Mouse (Mus musculus): ENCODE results near the gene Igf1r. TPM values are rescaled to one million over a fixed set of nuclear protein-coding genes. Genes with fewer than 3 reads are reported as not detected.

Igf1r gene
- polyA plus RNA-seq, 1 experiment from 2014 or later, result 16.3 TPM

DNA sequence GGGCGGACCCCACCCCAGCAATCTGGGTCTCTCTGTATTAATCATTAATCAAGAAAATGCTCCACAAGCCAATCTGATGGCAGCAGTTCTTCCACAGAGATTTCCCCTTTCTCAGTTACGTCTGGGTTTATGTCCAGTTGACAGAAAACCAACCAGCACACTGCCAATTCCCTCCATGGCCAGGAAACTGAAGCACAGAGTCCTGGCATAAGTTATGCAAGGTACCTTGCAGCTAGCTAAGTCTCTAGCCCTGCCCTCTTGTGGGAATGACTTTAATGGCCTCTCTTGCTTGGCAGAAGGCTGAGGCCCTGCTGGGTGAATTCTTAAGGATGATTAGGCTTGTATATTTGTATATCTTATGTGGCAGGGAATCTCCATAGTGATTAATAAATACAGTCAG, 67.9 kb downstream of the Igf1r start:
- Histone ChIP-seq H3K36me3 (ENCODE audit: control insufficient read depth, insufficient read depth, low read length) (peaks cover 2% of the 10 kb centered on the region; the same call in 1 of the 2 replicates), H3K9ac (ENCODE audit: low read length) (no peak overlapping the region), H3K4me1 (ENCODE audit: control insufficient read depth, insufficient read depth, low read length) (no peaks in the 10 kb centered on the region; the same call in 1 of the 2 replicates), H3K27me3 (replicated peaks; ENCODE audit: control insufficient read depth, insufficient read depth, low read length) (no peaks in the 10 kb centered on the region), H3K4me3 (ENCODE audit: low read depth, low read length) (no peak overlapping the region), H3K27ac (ENCODE audit: low read depth, low read length) (no peak overlapping the region), H3K9me3 (replicated peaks; ENCODE audit: control insufficient read depth, low read length) (0 out of 2 replicates have a peak, but pooled peaks cover 3% of the 10 kb centered on the region), H3K4me2 (ENCODE audit: low read length) (no peak overlapping the region)
- WGBS, result 93% methylated on average over 2 of the region's 2 CpGs
- DNase-seq (ENCODE audit: low spot score) (no peak), ATAC-seq (no peak)

DNA sequence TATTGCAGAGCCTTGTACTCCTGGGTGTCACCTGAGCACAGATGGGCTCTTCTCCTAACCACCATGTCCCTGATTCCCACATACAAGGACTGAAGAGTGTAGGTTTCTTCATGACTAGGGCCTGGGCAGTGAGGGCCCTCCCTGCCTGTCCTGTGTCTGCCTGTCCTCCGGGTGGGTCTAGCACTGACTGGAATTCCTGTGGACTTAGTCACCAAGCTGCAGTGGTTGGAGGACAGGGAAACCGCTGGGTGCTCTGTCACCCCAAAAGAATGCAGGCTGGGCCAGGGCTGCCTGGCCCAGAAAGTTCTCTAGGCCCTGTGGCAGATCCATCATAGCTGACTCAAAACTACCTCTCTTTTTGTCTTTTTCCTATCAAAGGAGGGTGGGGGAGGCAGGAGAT, 69.1 kb downstream of the Igf1r start:
- no peaks in the 10 kb centered on the region for H3K27me3 ChIP-seq (replicated peaks; ENCODE audit: control insufficient read depth, insufficient read depth, low read length)
- DNase-seq (ENCODE audit: low spot score) (no peak), ATAC-seq (no peak)
- 80% methylated on average over 2 of the region's 2 CpGs for WGBS
- no peak overlapping the region for H3K9ac ChIP-seq (ENCODE audit: low read length)
- H3K4me3 ChIP-seq (ENCODE audit: low read depth, low read length), result no peak overlapping the region
- H3K36me3 ChIP-seq (ENCODE audit: control insufficient read depth, insufficient read depth, low read length), result peaks cover 2% of the 10 kb centered on the region; the same call in 1 of the 2 replicates
- H3K27ac ChIP-seq (ENCODE audit: low read depth, low read length), result no peak overlapping the region
- H3K4me1 ChIP-seq (ENCODE audit: control insufficient read depth, insufficient read depth, low read length), result peaks cover 6% of the 10 kb centered on the region; the same call in 1 of the 2 replicates
- no peak overlapping the region for H3K4me2 ChIP-seq (ENCODE audit: low read length)
- no peaks in the 10 kb centered on the region for H3K9me3 ChIP-seq (replicated peaks; ENCODE audit: control insufficient read depth, low read length)

DNA sequence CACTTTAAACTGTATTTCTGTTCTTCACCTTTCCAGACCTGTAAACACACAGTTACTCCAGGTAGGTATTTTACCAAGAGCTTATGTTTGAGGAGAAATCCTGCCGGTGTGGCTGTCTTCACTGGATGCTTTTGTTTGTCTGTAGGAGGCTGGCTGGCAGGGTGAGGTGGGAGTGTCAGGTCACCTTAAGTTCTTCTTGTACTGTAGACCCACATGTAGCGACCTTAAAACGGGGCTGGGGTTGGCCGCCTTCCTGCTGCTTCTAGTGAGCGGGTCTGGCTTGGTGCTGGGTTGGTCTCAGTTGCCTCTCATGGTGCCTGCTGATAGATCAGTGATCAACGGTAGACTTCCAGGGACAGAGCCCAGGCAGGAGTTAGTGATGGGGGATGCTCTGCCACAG, 69.6 kb downstream of the Igf1r start:
- ATAC-seq (no peak), DNase-seq (ENCODE audit: low spot score) (no peak)
- no peaks in the 10 kb centered on the region for H3K27me3 ChIP-seq (replicated peaks; ENCODE audit: control insufficient read depth, insufficient read depth, low read length)
- peaks cover 6% of the 10 kb centered on the region; the same call in 1 of the 2 replicates for H3K4me1 ChIP-seq (ENCODE audit: control insufficient read depth, insufficient read depth, low read length)
- H3K4me3 ChIP-seq (ENCODE audit: low read depth, low read length), result no peak overlapping the region
- H3K4me2 ChIP-seq (ENCODE audit: low read length), result no peak overlapping the region
- H3K36me3 ChIP-seq (ENCODE audit: control insufficient read depth, insufficient read depth, low read length), result peaks cover 2% of the 10 kb centered on the region; the same call in 1 of the 2 replicates
- 95% methylated on average over 6 of the region's 6 CpGs for WGBS
- no peak overlapping the region for H3K9ac ChIP-seq (ENCODE audit: low read length)
- no peak overlapping the region for H3K27ac ChIP-seq (ENCODE audit: low read depth, low read length)
- no peaks in the 10 kb centered on the region for H3K9me3 ChIP-seq (replicated peaks; ENCODE audit: control insufficient read depth, low read length)

DNA sequence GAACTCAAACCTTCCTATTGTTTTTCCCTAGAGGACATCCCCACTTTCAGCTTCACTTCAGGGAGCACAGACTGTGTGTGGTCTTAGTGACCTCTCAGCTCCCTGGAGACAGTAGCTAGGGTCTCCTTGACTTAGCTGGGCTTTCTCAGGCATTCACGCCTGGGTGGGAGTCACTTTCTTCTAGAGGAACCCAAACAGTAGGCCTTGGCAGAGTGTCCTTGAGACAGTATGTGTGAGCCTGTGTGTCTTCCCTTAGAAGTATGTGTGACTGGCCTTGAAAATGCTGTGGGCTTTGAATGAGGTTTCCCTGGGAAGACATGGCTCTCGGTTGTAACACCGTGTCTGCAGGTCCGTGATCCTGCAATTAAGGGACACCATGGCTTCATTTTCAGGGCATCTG, 71.3 kb downstream of the Igf1r start:
- no peak overlapping the region for H3K4me2 ChIP-seq (ENCODE audit: low read length)
- no peaks in the 10 kb centered on the region for H3K9me3 ChIP-seq (replicated peaks; ENCODE audit: control insufficient read depth, low read length)
- WGBS, result 93% methylated on average over 4 of the region's 4 CpGs
- DNase-seq (ENCODE audit: low spot score) (no peak), ATAC-seq (no peak)
- H3K27me3 ChIP-seq (replicated peaks; ENCODE audit: control insufficient read depth, insufficient read depth, low read length), result no peaks in the 10 kb centered on the region
- H3K9ac ChIP-seq (ENCODE audit: low read length), result no peak overlapping the region
- H3K4me1 ChIP-seq (ENCODE audit: control insufficient read depth, insufficient read depth, low read length), result peaks cover 6% of the 10 kb centered on the region; the same call in 1 of the 2 replicates
- H3K4me3 ChIP-seq (ENCODE audit: low read depth, low read length), result no peak overlapping the region
- H3K27ac ChIP-seq (ENCODE audit: low read depth, low read length), result no peak overlapping the region
- peaks cover 2% of the 10 kb centered on the region; the same call in 1 of the 2 replicates for H3K36me3 ChIP-seq (ENCODE audit: control insufficient read depth, insufficient read depth, low read length)

DNA sequence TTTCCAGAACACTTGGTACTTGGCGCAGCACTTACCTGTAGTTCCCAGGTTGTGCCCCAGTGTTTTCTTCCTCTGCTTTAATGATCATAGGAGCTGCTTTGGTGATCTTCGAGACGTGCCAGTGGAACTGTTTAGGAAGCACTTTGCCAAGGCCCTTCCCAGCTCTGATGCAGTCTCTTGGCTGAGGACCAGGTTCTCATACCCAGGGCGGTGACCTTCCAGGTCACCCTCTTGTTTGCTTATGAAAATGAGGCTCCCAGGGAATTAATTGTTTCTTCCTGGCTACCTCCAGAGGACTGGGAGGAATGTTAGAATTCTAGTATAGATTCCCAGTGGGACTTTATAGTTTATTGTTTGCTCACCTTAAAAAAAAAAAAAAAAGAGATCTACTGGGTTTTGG, 72.0 kb downstream of the Igf1r start:
- Histone ChIP-seq H3K4me1 (ENCODE audit: control insufficient read depth, insufficient read depth, low read length) (peaks cover 8% of the 10 kb centered on the region), H3K9ac (ENCODE audit: low read length) (no peak overlapping the region), H3K4me3 (ENCODE audit: low read depth, low read length) (no peak overlapping the region), H3K4me2 (ENCODE audit: low read length) (no peak overlapping the region), H3K27me3 (replicated peaks; ENCODE audit: control insufficient read depth, insufficient read depth, low read length) (no peaks in the 10 kb centered on the region), H3K36me3 (ENCODE audit: control insufficient read depth, insufficient read depth, low read length) (peaks cover 2% of the 10 kb centered on the region; the same call in 1 of the 2 replicates), H3K9me3 (replicated peaks; ENCODE audit: control insufficient read depth, low read length) (no peaks in the 10 kb centered on the region), H3K27ac (ENCODE audit: low read depth, low read length) (no peak overlapping the region)
- WGBS, result 72% methylated on average over 4 of the region's 4 CpGs
- ATAC-seq (no peak), DNase-seq (ENCODE audit: low spot score) (peak; percentile 41)

DNA sequence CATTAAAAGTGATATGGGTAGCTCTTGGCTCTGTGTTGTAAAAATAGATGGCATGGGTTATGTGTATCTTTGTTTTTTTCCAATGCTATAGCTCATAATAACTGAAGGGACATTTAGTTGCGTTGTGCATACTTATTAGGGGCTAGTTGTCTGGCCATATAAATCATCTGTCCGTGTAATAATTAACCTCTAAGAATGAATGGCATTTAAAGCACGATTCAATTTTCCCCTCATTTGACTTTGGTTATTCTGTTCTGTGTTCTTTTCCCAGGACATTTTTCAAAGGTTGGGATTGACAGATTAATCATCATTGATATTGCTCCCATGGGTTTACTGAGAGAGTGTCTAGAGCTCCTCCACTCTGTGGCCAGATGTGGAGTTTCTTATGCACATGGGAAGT, 72.8 kb downstream of the Igf1r start:
- WGBS, result 77% methylated on average over 3 of the region's 3 CpGs
- peaks cover 15% of the 10 kb centered on the region for H3K4me1 ChIP-seq (ENCODE audit: control insufficient read depth, insufficient read depth, low read length)
- H3K27me3 ChIP-seq (replicated peaks; ENCODE audit: control insufficient read depth, insufficient read depth, low read length), result no peaks in the 10 kb centered on the region
- DNase-seq (ENCODE audit: low spot score) (no peak), ATAC-seq (no peak)
- H3K27ac ChIP-seq (ENCODE audit: low read depth, low read length), result no peak overlapping the region
- H3K4me2 ChIP-seq (ENCODE audit: low read length), result no peak overlapping the region
- H3K4me3 ChIP-seq (ENCODE audit: low read depth, low read length), result no peak overlapping the region
- peaks cover 2% of the 10 kb centered on the region; the same call in 1 of the 2 replicates for H3K36me3 ChIP-seq (ENCODE audit: control insufficient read depth, insufficient read depth, low read length)
- no peak overlapping the region for H3K9ac ChIP-seq (ENCODE audit: low read length)
- no peaks in the 10 kb centered on the region for H3K9me3 ChIP-seq (replicated peaks; ENCODE audit: control insufficient read depth, low read length)

DNA sequence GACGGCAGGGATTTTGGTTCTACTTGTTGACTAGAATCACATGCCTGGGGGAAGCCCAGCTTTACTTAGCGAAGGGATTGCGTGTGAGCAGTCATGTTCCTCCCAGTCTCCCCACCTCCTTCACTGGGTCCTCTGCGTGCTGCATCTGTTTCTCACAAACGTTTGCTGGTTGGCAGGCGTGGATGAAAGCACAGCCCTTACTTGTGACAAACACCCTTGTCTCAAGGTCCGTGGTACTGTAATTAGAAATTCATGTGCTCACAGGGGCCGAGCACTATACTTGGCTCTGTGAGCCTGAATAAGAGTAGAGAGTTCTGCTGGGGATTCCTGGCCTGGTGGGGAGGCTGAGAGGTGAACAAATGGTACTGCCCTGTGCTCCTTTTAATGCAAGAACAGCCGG, 73.4 kb downstream of the Igf1r start:
- H3K9ac ChIP-seq (ENCODE audit: low read length), result no peak overlapping the region
- H3K27ac ChIP-seq (ENCODE audit: low read depth, low read length), result no peak overlapping the region
- peaks cover 21% of the 10 kb centered on the region for H3K4me1 ChIP-seq (ENCODE audit: control insufficient read depth, insufficient read depth, low read length)
- peaks cover 2% of the 10 kb centered on the region; the same call in 1 of the 2 replicates for H3K36me3 ChIP-seq (ENCODE audit: control insufficient read depth, insufficient read depth, low read length)
- H3K9me3 ChIP-seq (replicated peaks; ENCODE audit: control insufficient read depth, low read length), result no peaks in the 10 kb centered on the region
- peak; percentile 18; the same call in 1 of the 2 replicates for ATAC-seq
- 55% methylated on average over 9 of the region's 9 CpGs for WGBS
- H3K4me3 ChIP-seq (ENCODE audit: low read depth, low read length), result no peak overlapping the region
- peak; percentile 15 for DNase-seq (ENCODE audit: low spot score)
- no peaks in the 10 kb centered on the region for H3K27me3 ChIP-seq (replicated peaks; ENCODE audit: control insufficient read depth, insufficient read depth, low read length)
- no peak overlapping the region for H3K4me2 ChIP-seq (ENCODE audit: low read length)

DNA sequence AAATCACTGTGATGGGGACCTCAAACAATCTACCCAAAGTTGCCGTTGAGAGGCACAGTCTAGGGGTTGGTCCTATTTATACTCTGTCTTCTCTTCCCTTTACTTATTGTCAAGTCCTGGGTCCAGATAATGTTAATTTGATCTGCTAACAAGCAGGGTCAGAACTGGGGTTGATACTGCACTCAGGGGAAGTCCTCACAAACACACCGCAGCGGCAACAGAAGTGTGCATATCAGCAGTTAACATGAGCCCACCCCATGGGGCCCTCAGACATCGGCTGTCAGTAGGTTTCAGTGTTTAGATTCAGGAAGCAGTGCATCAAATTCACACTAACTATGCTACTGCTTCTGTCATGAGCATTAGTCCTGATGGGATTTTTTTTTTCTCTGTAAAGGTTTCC, 75.5 kb downstream of the Igf1r start:
- no peak overlapping the region for H3K27ac ChIP-seq (ENCODE audit: low read depth, low read length)

DNA sequence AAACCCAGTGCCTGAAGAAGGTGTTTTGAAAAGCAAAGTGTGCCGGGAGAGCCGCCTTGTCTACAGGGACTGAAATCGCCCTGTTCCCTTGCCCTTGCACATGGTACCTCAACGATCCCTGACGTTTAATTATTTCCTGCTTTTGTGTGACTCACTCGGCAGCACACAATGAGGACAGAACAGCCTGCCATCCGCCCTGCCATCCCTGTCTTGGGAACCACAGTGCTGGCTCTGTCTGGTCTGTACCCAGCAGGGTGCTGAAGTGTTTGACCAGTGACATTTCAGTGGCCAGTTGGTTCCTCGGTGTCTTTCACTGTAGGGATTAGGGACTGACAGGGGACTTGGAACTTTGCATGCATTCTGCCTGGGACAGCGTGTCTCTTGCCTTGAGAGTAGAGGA, 78.2 kb downstream of the Igf1r start:
- H3K9me3 ChIP-seq (replicated peaks; ENCODE audit: control insufficient read depth, low read length), result no peaks in the 10 kb centered on the region
- no peak overlapping the region for H3K4me2 ChIP-seq (ENCODE audit: low read length)
- DNase-seq (ENCODE audit: low spot score) (peak; percentile 19), ATAC-seq (no peak)
- peaks cover 19% of the 10 kb centered on the region for H3K4me1 ChIP-seq (ENCODE audit: control insufficient read depth, insufficient read depth, low read length)
- H3K9ac ChIP-seq (ENCODE audit: low read length), result no peak overlapping the region
- no peak overlapping the region for H3K4me3 ChIP-seq (ENCODE audit: low read depth, low read length)
- no peak overlapping the region for H3K27ac ChIP-seq (ENCODE audit: low read depth, low read length)
- no peaks in the 10 kb centered on the region for H3K36me3 ChIP-seq (ENCODE audit: control insufficient read depth, insufficient read depth, low read length)
- 23% methylated on average over 9 of the region's 9 CpGs for WGBS
- no peaks in the 10 kb centered on the region for H3K27me3 ChIP-seq (replicated peaks; ENCODE audit: control insufficient read depth, insufficient read depth, low read length)

More for the DNA sequence above, 75.5 kb downstream of the Igf1r start:
- ATAC-seq (no peak), DNase-seq (ENCODE audit: low spot score) (no peak)
- no peak overlapping the region for H3K4me3 ChIP-seq (ENCODE audit: low read depth, low read length)
- 80% methylated on average over 4 of the region's 4 CpGs for WGBS
- peaks cover 21% of the 10 kb centered on the region for H3K4me1 ChIP-seq (ENCODE audit: control insufficient read depth, insufficient read depth, low read length)
- peaks cover 2% of the 10 kb centered on the region; the same call in 1 of the 2 replicates for H3K36me3 ChIP-seq (ENCODE audit: control insufficient read depth, insufficient read depth, low read length)
- H3K9ac ChIP-seq (ENCODE audit: low read length), result no peak overlapping the region
- H3K27me3 ChIP-seq (replicated peaks; ENCODE audit: control insufficient read depth, insufficient read depth, low read length), result no peaks in the 10 kb centered on the region
- H3K4me2 ChIP-seq (ENCODE audit: low read length), result no peak overlapping the region
- no peaks in the 10 kb centered on the region for H3K9me3 ChIP-seq (replicated peaks; ENCODE audit: control insufficient read depth, low read length)

All from forebrain, embryonic 14.5 days (tissue).